Mouse (Mus musculus): Measurements from ENCODE around the gene Kcna6.

DNA sequence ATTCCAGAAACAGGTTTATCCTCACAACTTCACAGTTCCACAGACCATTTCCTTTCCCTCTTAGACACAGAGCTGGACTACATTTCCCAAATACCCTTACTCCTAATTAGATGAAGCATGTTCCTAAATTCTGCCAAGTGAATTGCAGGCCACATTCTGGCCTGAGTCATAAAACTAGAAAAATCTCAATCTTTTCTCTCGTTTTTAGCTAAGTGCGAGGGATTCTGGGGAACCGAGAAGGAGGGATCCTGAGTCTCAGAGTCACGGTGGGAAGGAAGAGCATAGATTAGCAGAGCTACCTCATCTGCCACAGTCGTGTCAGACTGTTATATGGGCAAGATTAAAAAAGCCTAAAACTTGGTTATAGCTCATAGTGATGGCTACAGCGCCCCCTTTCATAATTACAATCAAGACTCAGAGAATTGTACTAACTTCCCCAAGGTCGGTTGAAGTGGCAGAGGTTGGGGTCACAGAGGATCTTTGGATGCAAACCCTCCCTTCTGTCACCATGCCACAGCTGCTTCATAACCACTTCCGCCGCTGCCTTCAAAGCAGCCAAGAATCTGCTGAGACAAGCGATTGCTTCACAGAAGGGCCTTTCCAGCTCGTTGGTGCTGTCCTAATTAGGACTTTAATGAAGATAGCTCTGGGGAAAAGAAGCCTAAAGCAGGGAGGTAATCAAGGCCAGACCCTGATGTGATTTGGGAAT is 28.6 kb upstream of the Kcna6 start:
- no peak for TF ChIP-seq CTCF (IDR thresholded peaks at IDR 0.05)
- no peak for TF ChIP-seq EP300 (IDR thresholded peaks at IDR 0.05)

Data from lung, postnatal 0 days (tissue).